Mouse (Mus musculus): Measurements from ENCODE around the gene Ptprb.

Ptprb gene

GRCm38 (mm10) chr10:116370991-116371725, 95.8 kb downstream of the Ptprb start:
- peak; percentile 77 for DNase-seq (ENCODE audit: low read depth, low spot score)

GRCm38 (mm10) chr10:116374111-116374510, 98.8 kb downstream of the Ptprb start:
- no peak for DNase-seq (ENCODE audit: low read depth, low spot score)

GRCm38 (mm10) chr10:116376853-116377252, 101.5 kb downstream of the Ptprb start:
- no peak for DNase-seq (ENCODE audit: low read depth, low spot score)

GRCm38 (mm10) chr10:116382826-116383685, 107.7 kb downstream of the Ptprb start:
- DNase-seq (ENCODE audit: low read depth, low spot score), result no peak

GRCm38 (mm10) chr10:116384401-116384800, 109.1 kb downstream of the Ptprb start:
- DNase-seq (ENCODE audit: low read depth, low spot score), result no peak

- no peak for DNase-seq (ENCODE audit: low read depth, low spot score)
These were observed 111.1 kb downstream of the Ptprb start for GRCm38 (mm10) chr10:116386391-116386885.

GRCm38 (mm10) chr10:116388840-116389239, 113.5 kb downstream of the Ptprb start:
- no peak for DNase-seq (ENCODE audit: low read depth, low spot score)

GRCm38 (mm10) chr10:116393790-116394475, 118.6 kb downstream of the Ptprb start:
- DNase-seq (ENCODE audit: low read depth, low spot score), result no peak

GRCm38 (mm10) chr10:116394585-116394984, 119.3 kb downstream of the Ptprb start:
- DNase-seq (ENCODE audit: low read depth, low spot score), result no peak

GRCm38 (mm10) chr10:116396279-116396678, 121.0 kb downstream of the Ptprb start:
- no peak for DNase-seq (ENCODE audit: low read depth, low spot score)

- no peak for DNase-seq (ENCODE audit: low read depth, low spot score)
These were observed 121.6 kb downstream of the Ptprb start for GRCm38 (mm10) chr10:116396966-116397365.

- DNase-seq (ENCODE audit: low read depth, low spot score), result no peak
These were observed 122.2 kb downstream of the Ptprb start for GRCm38 (mm10) chr10:116397573-116397972.

- no peak for DNase-seq (ENCODE audit: low read depth, low spot score)
These were observed 122.7 kb downstream of the Ptprb start for GRCm38 (mm10) chr10:116397973-116398372.

GRCm38 (mm10) chr10:116402742-116403425, 127.6 kb downstream of the Ptprb start:
- peak; percentile 43 for DNase-seq (ENCODE audit: low read depth, low spot score)

GRCm38 (mm10) chr10:116403679-116404078, 128.4 kb downstream of the Ptprb start:
- DNase-seq (ENCODE audit: low read depth, low spot score), result peak; percentile 85

- peak; percentile 71 for DNase-seq (ENCODE audit: low read depth, low spot score)
These were observed 129.7 kb downstream of the Ptprb start for GRCm38 (mm10) chr10:116405011-116405410.

GRCm38 (mm10) chr10:116407684-116408359, 132.5 kb downstream of the Ptprb start:
- peak; percentile 48 for DNase-seq (ENCODE audit: low read depth, low spot score)

GRCm38 (mm10) chr10:116410826-116411225, 135.5 kb downstream of the Ptprb start:
- no peak for DNase-seq (ENCODE audit: low read depth, low spot score)

GRCm38 (mm10) chr10:116416142-116416541, 140.8 kb downstream of the Ptprb start:
- no peak for DNase-seq (ENCODE audit: low read depth, low spot score)

- DNase-seq (ENCODE audit: low read depth, low spot score), result no peak
These were observed 141.4 kb downstream of the Ptprb start for GRCm38 (mm10) chr10:116416726-116417125.

Data from telencephalon, adult 2 months (tissue).